Mouse (Mus musculus) brown adipose tissue, adult 24 weeks (tissue): ENCODE measurements around the gene Srf. TPM values are rescaled to one million over a fixed set of nuclear protein-coding genes. Genes with fewer than 3 reads are reported as not detected.

Source experiments
- H3K27ac ChIP-seq: fragments of 200-500 bp; replicated peaks from 2 replicates; pipeline ENCODE4 v1.5.1; 2012; ENCODE audit warnings: low read depth, mild to moderate bottlenecking, low read length
- H3K4me1 ChIP-seq: fragments of 200-500 bp; 2 replicates; pipeline ENCODE4 v1.6.1; 2012; ENCODE audit warnings: low read length, mixed read lengths; ENCODE audit not compliant: control insufficient read depth, insufficient read depth, insufficient read length
- H3K4me3 ChIP-seq: fragments of 200-500 bp; 2 replicates; pipeline ENCODE4 v1.5.1; 2012; ENCODE audit warnings: low read depth, mild to moderate bottlenecking, low read length, moderate library complexity; ENCODE audit not compliant: insufficient read depth
- polyA plus RNA-seq: library from polyadenylated mRNA; stranded (reverse); fragments of >200 nt; gene quantifications from 2 replicates; pipeline ENCODE4 v1.2.4, GENCODE M21; 2012; ENCODE audit not compliant: missing spikeins, insufficient read depth, insufficient read length

The Srf gene
- polyA plus RNA-seq, 1 experiment = 19.1 TPM

DNA sequence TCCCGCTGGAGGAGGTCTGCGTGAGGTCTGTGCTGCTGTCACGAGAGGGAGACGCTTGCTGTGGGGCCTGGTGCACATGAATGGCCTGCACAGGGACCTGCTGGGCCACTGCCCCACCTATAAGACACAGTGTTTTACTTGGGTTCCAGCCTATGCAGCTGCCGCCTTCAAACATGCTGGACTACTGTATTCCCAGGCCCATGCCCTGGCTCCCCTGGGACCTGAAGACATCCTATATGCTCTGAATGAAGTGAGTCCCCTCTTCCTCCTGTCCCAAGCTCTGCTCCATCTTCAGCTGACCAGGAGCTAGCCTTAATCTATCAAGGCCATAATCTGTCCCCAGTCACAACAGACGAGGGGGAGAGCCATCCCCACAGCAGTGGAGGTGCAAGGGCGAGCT, 5.1 kb downstream of the Srf start:
- peaks cover 4% of the 10 kb centered on the region for H3K4me1 ChIP-seq
- H3K27ac ChIP-seq = no peak overlapping the region

DNA sequence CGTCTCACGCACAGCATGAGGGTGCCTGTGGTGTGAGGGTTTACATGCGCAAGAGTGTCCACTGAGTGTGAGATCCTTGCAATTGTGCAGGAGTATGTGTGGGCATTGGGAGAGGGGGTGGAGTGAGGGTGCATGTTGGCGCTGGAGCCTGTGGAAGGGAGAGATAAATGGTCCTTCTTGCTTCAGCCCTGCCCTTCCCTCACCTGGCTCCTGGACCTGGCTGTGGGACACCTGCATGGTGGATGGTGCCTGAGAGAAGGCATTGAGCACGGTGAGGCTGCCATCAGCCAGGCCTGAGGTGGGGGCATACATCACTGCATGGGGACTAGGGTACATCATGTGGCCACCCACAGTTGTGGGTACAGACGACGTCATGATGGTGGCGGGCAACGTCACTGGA, 6.3 kb downstream of the Srf start:
- H3K4me3 ChIP-seq = no peak overlapping the region
- H3K27ac ChIP-seq = no peak overlapping the region
- H3K4me1 ChIP-seq = peaks cover 4% of the 10 kb centered on the region

More for the DNA sequence above, 5.1 kb downstream of the Srf start:
- no peak overlapping the region for H3K4me3 ChIP-seq

DNA sequence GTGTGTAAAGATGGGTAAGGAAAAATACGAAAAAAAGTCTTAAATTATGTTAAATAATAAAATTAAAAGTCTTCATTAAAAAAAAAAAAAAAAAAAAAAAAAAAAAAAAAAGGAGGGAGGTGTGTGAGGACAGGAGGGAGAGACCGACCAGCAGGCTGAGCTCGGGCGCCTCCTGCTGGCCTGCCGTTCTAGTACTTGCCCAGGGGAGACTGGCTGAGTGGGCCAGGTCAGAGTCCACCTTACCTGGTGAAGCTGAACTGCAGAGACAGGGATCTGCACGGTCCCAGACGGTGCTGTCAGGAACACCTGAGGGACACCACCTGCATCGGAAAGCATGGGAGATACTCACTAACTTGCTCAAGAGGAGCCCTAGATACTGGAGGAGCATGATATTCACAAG, 6.8 kb downstream of the Srf start:
- no peak overlapping the region for H3K4me3 ChIP-seq
- no peak overlapping the region for H3K27ac ChIP-seq
- H3K4me1 ChIP-seq = peaks cover 4% of the 10 kb centered on the region

DNA sequence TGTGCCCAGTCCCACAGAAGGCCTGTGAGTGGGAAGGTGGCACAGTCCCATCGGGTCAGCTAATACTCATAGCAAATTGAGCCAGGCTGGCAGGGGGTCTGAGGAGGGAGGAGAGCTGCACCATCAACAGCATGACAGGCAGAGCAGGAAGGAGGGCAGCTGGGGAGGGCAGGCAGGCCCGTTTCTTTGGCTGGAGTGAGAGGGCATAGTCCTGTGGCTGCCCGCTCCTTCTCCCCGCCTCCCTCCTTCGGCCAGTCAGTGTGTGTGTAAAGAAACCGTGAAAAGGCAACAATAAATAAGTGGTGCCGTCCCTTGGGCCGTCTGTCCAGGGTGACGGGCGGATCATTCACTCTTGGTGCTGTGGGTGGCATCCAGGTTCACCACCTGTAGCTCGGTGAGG, 7.2 kb downstream of the Srf start:
- no peak overlapping the region for H3K4me3 ChIP-seq
- H3K27ac ChIP-seq = no peak overlapping the region
- H3K4me1 ChIP-seq = peaks cover 4% of the 10 kb centered on the region

DNA sequence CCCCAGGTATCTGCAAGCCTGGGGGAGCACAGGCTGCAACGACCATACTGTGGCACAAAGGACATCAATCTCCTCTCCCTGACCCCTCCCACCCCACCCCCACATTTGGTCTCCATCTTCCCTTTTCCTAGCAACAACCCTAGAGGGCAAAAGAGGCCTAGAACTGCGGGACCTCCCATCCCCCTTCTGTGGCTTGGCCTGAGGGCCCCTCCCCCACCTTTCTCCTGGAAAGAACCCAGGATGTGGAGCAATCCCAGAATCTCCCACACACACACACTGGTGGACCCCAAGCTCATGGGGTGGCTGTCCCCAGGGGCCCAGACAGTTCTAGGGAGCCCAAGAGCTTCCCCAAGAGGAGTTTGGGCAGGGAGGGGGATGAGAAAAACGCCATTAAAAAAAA, 8.1 kb downstream of the Srf start:
- Histone ChIP-seq H3K4me1 (no peaks in the 10 kb centered on the region; the same call in 1 of the 2 replicates), H3K27ac (no peak overlapping the region), H3K4me3 (no peak overlapping the region)

DNA sequence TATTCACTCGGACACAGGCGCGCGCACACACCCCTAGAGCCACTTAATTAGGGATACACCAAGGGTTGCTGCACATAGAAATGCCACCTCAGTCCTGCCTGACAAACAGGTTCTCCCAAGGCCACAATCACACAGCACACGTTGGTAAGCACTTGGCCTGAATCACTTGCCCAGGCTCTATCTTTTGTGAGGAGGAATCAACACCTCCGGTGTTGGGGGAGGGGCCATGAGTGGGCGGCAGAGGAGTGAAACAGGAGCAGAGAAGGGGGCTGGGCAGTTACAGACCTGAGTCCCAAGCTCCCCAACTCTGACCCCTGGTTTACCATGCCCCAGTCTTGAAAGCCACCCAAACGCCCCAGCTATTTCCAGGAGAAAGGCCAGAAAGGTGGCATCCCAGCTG, 9.0 kb downstream of the Srf start:
- H3K4me3 ChIP-seq = no peak overlapping the region
- no peaks in the 10 kb centered on the region; the same call in 1 of the 2 replicates for H3K4me1 ChIP-seq
- no peak overlapping the region for H3K27ac ChIP-seq

DNA sequence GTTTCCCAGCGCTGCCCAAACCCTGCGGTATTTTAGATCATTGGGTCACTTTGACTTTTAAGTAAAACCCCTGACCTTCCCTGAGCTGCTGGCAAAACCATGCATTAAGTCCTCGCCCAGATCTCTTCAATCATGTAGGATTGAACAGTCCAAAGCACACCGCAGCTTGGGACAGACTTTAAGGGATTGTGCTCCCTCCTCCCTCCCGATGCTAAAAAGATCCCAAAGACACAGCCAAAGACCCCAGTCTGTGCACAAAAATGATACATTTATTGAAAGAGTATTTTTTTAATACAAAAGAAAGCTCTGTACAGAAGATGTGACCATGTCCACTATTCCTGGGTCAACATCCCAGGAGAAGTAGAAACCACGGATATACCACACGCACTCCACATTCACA, 9.4 kb downstream of the Srf start:
- Histone ChIP-seq H3K4me3 (peak overlapping the region; percentile 86), H3K27ac (no peak overlapping the region), H3K4me1 (no peaks in the 10 kb centered on the region; the same call in 1 of the 2 replicates)

DNA sequence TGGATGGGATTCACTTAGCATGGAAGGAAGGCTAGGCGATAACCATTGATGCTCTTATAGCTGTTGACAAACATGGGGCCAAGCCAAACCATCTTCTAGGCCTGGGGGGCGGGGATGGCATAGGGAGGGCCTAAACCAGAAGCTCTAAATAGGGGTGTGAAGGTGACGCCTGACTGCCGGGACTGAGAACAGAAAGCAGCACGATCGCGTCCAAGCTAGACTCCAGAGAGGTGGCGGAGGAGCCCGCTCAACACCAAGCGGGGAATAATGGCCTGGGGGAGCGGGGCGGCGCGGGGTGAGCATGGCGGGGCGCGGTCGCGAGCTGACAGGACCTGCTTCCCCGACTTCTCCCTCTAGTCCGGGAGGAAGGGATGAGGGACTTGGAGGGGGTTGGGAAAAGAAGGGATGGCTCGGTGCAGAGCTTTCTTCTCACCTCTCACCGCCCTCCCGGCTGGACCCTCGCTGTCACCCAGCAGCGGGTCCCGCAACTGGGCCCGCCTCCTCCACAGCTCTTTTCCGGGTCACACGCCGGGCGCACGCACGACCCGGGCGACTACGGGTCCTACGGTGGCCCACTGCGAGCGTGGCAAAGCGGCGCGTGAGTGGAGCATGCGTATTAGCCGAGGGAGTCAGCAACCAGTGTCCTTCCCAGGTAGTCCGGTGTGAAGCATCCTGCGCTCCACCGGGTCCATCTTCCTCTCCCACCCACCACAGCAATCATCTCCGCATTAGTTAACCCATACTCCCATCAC, 10.0 kb downstream of the Srf start, which contains the start of gene Cul9:
TSS of gene Cul9 (minus strand) at position 576 of the 752 bp plus-strand sequence.
- Histone ChIP-seq H3K4me1 (no peaks in the 10 kb centered on the region; the same call in 1 of the 2 replicates), H3K27ac (no peak within 1 kb of the TSS), H3K4me3 (peak within 1 kb of the TSS; percentile 86)

DNA sequence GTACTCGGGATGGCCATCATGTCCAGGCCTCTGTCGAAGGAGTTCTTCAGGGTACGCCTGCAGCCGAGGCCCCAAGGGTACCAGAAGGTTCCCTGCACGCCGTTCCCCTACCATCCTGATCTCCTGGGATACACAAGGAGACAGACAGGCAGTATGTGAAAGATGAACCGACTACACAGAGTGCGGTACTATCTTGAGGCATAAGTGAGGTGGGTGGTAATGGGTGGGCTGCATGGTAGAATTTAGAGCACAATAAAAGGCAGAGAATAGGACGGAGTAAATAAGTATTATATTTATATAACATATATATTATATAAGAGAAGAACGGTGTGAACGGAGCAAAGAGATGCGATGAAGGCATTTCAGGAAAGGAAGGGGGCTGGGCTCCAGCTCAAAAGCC, 12.3 kb downstream of the Srf start:
- Histone ChIP-seq H3K4me3 (no peak overlapping the region), H3K4me1 (no peaks in the 10 kb centered on the region; the same call in 1 of the 2 replicates), H3K27ac (no peak overlapping the region)

DNA sequence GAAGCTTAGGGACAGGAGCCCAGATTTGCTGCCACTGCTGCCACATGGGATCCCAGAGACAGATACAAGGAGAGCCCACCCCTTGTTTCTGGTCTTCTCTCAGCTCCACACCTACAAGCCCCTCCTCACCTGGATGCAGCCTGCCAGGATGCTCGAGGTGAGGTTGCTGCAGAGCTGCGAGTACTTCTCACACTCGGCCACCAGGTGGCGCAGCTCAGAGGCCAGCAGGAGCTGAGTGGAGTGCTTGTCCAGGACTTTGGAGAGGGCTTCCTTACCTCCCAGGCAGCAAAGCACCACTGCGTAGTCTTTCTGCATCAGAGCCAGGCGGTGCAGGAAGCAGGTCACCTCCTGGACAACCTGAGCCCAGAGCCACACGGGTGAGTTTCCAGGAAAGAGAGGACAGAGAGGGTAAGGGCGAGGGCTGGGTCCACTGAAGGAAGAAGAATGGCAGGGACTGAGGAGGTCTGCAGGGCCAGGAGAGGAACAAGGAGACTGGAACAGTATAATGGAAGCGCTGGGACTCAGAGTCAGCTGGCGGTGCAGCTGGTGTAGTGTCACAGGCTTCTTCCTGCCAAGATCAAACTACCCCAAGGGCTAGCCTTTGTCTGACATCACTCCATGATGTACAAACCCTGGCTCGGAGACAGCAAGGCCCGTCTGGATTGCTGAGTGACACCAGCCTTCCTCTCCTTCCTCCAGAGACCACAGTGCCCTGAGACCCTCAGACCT, 30.2 kb downstream of the Srf start:
- no peaks in the 10 kb centered on the region for H3K4me1 ChIP-seq
- no peak overlapping the region for H3K4me3 ChIP-seq
- H3K27ac ChIP-seq = no peak overlapping the region

DNA sequence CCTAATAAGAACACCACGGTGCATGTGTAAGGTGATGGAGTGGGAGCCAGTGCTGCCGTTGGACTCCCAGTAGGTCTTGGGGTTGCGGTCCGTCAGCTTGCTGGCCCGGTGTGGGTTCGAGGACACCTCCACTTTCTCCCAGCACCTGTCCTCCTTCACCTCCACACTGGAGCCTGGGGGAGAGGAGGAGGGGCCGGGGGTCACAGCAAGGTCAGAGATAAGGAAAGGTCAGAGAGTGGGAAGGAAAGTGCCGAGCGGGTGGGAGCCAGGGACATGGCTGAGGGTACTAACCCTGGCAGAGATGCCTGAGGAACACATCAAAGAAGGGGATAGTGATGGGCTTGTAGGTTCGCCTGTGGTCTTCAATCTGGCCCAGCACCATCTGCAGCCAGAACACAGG, 30.9 kb downstream of the Srf start:
- H3K4me3 ChIP-seq = no peak overlapping the region
- no peak overlapping the region for H3K27ac ChIP-seq
- no peaks in the 10 kb centered on the region for H3K4me1 ChIP-seq

DNA sequence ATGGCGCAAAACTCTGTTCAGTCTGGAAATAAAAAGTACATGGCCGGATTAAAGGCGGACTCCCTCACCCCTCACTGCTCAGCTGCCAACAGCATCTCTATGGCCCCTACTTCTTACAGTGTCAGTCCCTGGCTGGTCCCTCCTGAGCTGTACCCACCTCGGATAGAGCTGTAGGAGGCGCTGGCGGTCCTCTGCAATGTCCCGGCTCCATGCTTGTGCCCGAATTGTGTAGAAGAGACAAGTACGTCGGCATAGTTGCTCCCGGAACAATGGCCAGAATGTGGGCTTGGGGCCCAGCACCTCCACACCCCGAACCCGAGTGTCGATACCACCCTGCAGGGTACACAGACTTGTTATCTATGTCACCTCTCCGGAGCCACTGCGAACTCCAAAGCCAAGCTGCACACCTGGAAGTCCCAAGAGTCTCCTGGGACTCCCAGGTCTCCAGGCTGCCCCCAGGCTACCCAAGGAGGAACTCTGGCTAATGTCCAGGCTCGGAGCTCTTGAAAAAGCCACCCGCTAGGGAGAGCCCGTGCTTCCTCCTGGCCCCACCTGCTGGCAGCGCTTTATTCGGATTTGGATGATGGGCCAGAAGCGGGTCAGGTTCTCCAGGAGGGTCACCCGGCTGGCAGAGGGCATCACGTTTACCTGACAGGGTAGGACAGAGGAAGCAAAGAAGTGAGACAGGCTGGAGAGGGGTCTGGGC, 33.9 kb downstream of the Srf start:
- no peaks in the 10 kb centered on the region for H3K4me1 ChIP-seq
- H3K4me3 ChIP-seq = no peak overlapping the region
- no peak overlapping the region for H3K27ac ChIP-seq

DNA sequence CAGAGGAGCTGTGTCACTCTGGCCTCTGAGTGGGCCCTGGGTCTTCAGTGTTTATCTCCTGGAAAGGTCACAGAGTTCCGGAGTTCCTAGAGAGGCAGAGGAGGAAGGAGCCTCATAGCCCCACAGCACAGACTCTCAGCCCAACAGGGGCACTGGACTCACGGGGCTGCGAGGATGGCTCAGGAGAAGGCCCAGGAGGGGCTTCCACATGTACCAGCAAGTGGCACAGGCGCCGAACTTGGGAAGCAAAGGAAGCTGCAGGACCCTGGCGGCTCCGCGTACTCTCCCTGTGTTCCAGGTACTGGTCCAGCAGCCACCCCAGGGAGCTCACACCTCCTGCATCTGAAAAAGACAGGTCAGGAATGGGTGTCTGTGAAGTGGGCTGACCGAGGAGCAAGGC, 34.8 kb downstream of the Srf start:
- H3K4me1 ChIP-seq = no peaks in the 10 kb centered on the region
- no peak overlapping the region for H3K4me3 ChIP-seq
- H3K27ac ChIP-seq = no peak overlapping the region

DNA sequence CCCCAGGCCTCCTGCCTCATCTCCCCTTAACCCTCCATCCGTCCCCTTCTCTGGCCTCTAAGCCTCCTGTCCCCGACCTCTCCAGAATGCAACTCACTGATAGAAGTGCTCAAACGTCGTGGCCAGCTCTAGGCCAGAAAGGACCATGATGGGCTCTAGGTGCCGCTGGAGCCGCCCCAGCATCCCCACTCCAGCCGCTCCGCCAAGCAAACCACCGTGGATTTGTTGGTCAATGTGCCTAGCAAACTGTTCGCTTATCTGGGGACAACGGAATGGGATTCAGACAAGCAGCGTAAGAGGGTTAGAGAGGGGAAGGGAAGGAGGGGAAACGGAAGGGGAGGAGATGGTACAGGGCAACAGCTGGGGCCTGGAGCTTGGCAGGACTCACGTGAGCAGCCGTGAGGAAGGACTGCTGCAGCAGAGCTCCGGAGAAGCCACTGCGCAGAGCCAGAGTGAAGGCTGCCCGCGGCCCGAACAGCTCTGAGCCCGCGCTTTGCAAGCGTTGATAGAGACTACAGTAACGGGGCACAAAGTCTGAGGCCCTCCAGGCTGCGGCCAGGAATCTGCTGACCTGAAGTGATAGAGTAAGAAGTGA, 35.5 kb downstream of the Srf start:
- Histone ChIP-seq H3K27ac (no peak overlapping the region), H3K4me1 (no peaks in the 10 kb centered on the region), H3K4me3 (peak overlapping the region; percentile 31; the same call in 1 of the 2 replicates)

DNA sequence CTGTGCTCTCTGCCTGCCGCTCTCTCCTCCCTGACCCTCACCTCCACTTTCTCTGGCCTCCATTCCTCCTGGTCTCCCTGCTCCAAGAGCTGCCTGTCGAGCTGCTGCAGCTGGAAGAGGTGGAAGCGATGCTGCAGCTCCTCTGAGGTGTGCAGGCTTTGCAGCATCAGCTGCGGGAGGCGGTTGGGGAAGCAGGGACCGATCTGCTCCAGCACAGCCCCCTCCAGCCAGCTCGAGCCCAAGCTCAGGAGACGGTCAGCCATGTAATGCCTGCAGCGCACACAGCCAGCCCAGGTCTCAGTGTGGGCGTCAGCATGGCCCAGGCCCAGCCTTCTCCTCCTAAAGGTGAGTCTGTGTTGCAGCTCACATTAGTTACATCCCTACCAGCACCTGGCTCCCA, 36.0 kb downstream of the Srf start:
- Histone ChIP-seq H3K27ac (no peak overlapping the region), H3K4me1 (no peaks in the 10 kb centered on the region), H3K4me3 (no peak overlapping the region)
